Mouse (Mus musculus) skeletal muscle tissue, postnatal 0 days (tissue): ENCODE results near the gene She. TPM values are rescaled to one million over a fixed set of nuclear protein-coding genes. Genes with fewer than 3 reads are reported as not detected.

Experiments used
- polyA plus RNA-seq: library from polyadenylated mRNA; unstranded; fragments of >200 nt; fragmentation: Nextera tagmentation; extraction: Ambion mirVana; gene quantifications from 2 replicates; pipeline ENCODE4 v1.2.1, GENCODE M21; 2015

The She gene
- 2.6 and 3.3 TPM in 2 replicates for polyA plus RNA-seq

GRCm38 (mm10) chr3:89830815-89831591, at the start of gene She:
Gene She, plus strand, starts transcription at chr3:89831370.

Other genes with a start within 250 kb of the She start
- 2.7 and 3.3 TPM in 2 replicates for gene Adar, start 116.3 kb upstream of the She start, polyA plus RNA-seq
- 0.16 and 0.17 TPM in 2 replicates for gene Chrnb2, start 66.7 kb upstream of the She start, polyA plus RNA-seq
- gene Ube2q1, start 57.8 kb upstream of the She start, polyA plus RNA-seq = 3.6 and 4.6 TPM in 2 replicates
- gene Il6ra, start 81.8 kb downstream of the She start, polyA plus RNA-seq = 2.2 and 4.3 TPM in 2 replicates
- gene Atp8b2, start 132.1 kb downstream of the She start, polyA plus RNA-seq = 5.5 and 6.2 TPM in 2 replicates
- 83.3 and 94.4 TPM in 2 replicates for gene Hax1, start 167.4 kb downstream of the She start, polyA plus RNA-seq
- gene 4933434E20Rik, start 220.3 kb downstream of the She start, polyA plus RNA-seq = 144 and 154 TPM in 2 replicates
- gene Ubap2l, start 221.3 kb downstream of the She start, polyA plus RNA-seq = 98.2 and 106 TPM in 2 replicates
- 617 and 733 TPM in 2 replicates for gene Tpm3, start 241.3 kb downstream of the She start, polyA plus RNA-seq